Mouse (Mus musculus): Measurements from ENCODE around the gene Mical2.

GRCm38 (mm10) chr7:112274611-112275010 is 49.0 kb downstream of the Mical2 start:
- TF ChIP-seq CTCF (conservative IDR thresholded peaks at IDR 0.05; ENCODE audit: insufficient read depth, insufficient read length, low read depth, low read length) (no peak), POLR2A (IDR thresholded peaks at IDR 0.05; ENCODE audit: low read depth, low read length) (no peak)
